Mouse (Mus musculus) forebrain, embryonic 15.5 days (tissue): ENCODE measurements around the gene D930048N14Rik. TPM values are rescaled to one million over a fixed set of nuclear protein-coding genes. Genes with fewer than 3 reads are reported as not detected.

Experiments used
- ATAC-seq: fragments of 200-750 bp; cut with Nextera tagmentation; replicated peaks from 2 replicates; pipeline ENCODE4 v1.8.0; 2017; ENCODE audit warnings: mild to moderate bottlenecking, moderate TSS enrichment, moderate library complexity
- H3K27ac ChIP-seq: fragments of 300-500 bp; sonication (generic); replicated peaks from 2 replicates; pipeline ENCODE4 v1.5.1; 2015; ENCODE audit warnings: mild to moderate bottlenecking, inconsistent platforms
- H3K27me3 ChIP-seq: fragments of 300-500 bp; sonication (generic); 2 replicates; pipeline ENCODE4 v1.6.1; 2015; ENCODE audit warnings: inconsistent platforms
- H3K36me3 ChIP-seq: fragments of 300-500 bp; sonication (generic); 2 replicates; pipeline ENCODE4 v1.6.1; 2015; ENCODE audit warnings: mild to moderate bottlenecking, inconsistent platforms
- H3K4me1 ChIP-seq: fragments of 300-500 bp; sonication (generic); 2 replicates; pipeline ENCODE4 v1.6.1; 2015; ENCODE audit warnings: inconsistent platforms
- H3K4me2 ChIP-seq: fragments of 300-500 bp; sonication (generic); replicated peaks from 2 replicates; pipeline ENCODE4 v1.6.1; 2015; ENCODE audit warnings: mild to moderate bottlenecking, inconsistent platforms
- H3K4me3 ChIP-seq: fragments of 300-500 bp; sonication (generic); 2 replicates; pipeline ENCODE4 v1.5.1; 2015; ENCODE audit warnings: mild to moderate bottlenecking, inconsistent platforms
- H3K9ac ChIP-seq: fragments of 300-500 bp; sonication (generic); replicated peaks from 2 replicates; pipeline ENCODE4 v1.6.1; 2015; ENCODE audit warnings: mild to moderate bottlenecking, inconsistent platforms
- H3K9me3 ChIP-seq: fragments of 300-500 bp; sonication (generic); 2 replicates; pipeline ENCODE4 v1.6.1; 2016; ENCODE audit warnings: inconsistent platforms
- WGBS: fragments of 180-500 bp; shearing (Covaris S2); methylation state at CpG from one replicate; pipeline ENCODE4 v1.1.7; 2015; ENCODE audit warnings: mixed read lengths; 5-methylcytosine and 5-hydroxymethylcytosine counted together
- polyA plus RNA-seq: library from polyadenylated mRNA; unstranded; fragments of >200 nt; fragmentation: Nextera tagmentation; extraction: Ambion mirVana; gene quantifications from 2 replicates; pipeline ENCODE4 v1.2.1, GENCODE M21; 2015

Gene D930048N14Rik
- polyA plus RNA-seq, 1 experiment from 2014 or later = 0.57 TPM

DNA sequence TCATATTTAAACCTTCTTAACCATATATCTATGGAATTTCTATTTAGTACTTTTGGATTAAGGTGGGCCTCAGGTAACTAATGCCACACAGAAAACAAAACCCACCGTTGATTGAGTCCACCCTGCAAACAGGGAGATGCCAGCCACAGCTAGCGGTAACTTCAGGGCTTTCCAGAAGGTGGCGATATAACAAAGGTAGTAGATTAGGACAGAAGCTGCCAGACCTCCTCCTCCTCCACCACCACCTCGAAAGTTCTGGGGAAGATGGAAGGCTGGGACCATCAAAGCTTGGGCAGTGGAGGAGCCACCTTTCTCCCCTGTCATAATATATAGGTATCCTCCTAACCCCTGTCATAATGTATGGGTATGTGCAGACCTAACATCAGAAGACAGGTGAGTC lies 33.1 kb upstream of the D930048N14Rik start:
- WGBS = 3% methylated on average over 4 of the region's 4 CpGs
- no peaks in the 10 kb centered on the region for H3K27me3 ChIP-seq
- H3K27ac ChIP-seq = no peak overlapping the region
- H3K9me3 ChIP-seq = no peaks in the 10 kb centered on the region
- H3K36me3 ChIP-seq = peaks cover 10% of the 10 kb centered on the region
- H3K4me1 ChIP-seq = peaks cover 30% of the 10 kb centered on the region
- ATAC-seq = no peak
- H3K4me3 ChIP-seq = no peak overlapping the region
- no peak overlapping the region for H3K9ac ChIP-seq
- no peak overlapping the region for H3K4me2 ChIP-seq

DNA sequence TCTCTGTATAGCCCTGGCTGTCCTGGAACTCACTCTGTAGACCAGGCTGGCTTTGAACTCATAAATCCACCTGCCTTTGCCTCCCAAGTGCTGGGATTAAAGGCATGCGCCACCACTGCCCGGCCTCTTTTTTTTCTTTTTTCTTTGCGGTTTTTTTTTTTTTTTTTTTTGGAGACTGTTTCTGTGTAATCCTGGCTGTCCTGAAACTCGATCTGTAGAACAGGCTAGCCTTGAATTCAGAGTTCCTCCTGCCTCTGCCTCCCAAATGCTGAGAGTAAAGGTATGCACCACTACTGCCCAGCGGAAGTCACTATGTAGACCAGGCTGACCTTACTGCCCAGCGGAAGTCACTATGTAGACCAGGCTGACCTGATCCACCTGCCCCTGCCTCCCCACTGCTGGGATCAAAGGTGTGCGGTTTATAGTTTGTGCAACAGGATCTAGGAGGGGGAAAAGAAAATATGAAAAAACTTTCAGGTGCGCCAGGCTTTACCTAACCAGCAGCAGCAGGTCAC lies 31.8 kb upstream of the D930048N14Rik start:
- no peaks in the 10 kb centered on the region for H3K27me3 ChIP-seq
- peak overlapping the region; percentile 91 for H3K4me3 ChIP-seq
- peak overlapping the region; percentile 84 for H3K4me2 ChIP-seq
- no peaks in the 10 kb centered on the region for H3K9me3 ChIP-seq
- peaks cover 30% of the 10 kb centered on the region for H3K4me1 ChIP-seq
- no peak overlapping the region for H3K9ac ChIP-seq
- peaks cover 23% of the 10 kb centered on the region for H3K36me3 ChIP-seq
- H3K27ac ChIP-seq = no peak overlapping the region
- ATAC-seq = peak; percentile 52
- WGBS = 59% methylated on average over 8 of the region's 8 CpGs

DNA sequence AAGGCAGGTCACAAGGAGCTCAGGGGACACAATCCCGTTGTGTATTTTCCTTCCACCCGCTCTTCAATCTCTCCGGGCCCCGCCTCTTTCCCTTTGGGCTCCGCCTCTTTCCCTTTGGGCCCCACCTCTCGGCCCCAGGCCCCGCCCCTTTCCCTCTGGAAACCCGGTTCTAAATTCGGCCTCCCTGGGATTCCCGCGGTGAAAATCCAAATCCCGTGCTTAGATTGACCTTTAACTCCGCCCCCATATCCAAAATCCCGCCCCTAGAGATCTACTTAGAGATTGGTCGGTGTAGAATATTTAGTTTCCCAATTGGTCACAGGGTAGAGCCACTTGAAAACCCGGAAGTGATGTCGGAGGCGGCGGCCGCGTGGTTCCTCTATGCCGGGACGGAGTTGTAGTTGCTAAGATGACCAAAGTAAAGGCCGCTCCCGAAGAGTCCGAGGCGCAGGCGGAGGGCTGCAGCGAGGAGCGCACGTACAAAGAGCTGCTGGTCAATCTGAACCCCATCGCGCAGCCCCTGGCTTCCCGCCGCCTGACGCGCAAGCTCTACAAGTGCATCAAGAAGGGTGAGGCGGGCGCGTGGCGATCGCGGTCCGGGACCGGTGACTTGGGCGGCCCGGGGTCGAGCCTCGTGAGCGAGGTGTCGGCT lies 31.2 kb upstream of the D930048N14Rik start, which contains the start of gene Nhp2:
TSS of gene Nhp2 (plus strand) at position 327 of the 652 bp plus-strand sequence.
- under 1% methylated on average over 51 of the region's 51 CpGs for WGBS

DNA sequence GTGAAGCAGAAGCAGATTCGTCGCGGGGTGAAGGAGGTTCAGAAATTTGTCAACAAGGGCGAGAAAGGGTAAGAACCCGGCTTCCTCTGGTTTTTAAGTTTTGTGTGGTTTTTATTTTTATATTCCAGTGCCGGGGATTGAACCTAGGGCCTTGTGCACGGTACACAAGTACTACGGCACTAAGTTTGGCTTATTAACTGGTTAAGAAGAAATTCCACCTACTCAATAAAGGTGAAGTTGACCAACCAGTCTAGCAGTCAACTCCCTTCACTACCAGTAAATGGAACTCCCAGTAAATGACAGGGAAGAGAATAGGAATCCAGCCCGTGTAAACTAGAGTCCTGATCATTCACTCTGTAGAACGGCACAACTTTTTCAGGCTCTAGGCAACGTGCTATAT lies 30.7 kb upstream of the D930048N14Rik start:
- peak overlapping the region; percentile 91 for H3K4me3 ChIP-seq
- peaks cover 29% of the 10 kb centered on the region for H3K4me1 ChIP-seq
- peaks cover 34% of the 10 kb centered on the region for H3K36me3 ChIP-seq
- ATAC-seq = no peak
- peak overlapping the region; percentile 69 for H3K9ac ChIP-seq
- H3K4me2 ChIP-seq = peak overlapping the region; percentile 84
- H3K27me3 ChIP-seq = no peaks in the 10 kb centered on the region
- H3K27ac ChIP-seq = no peak overlapping the region
- 2% methylated on average over 11 of the region's 11 CpGs for WGBS
- H3K9me3 ChIP-seq = no peaks in the 10 kb centered on the region

More for the DNA sequence above, 31.2 kb upstream of the D930048N14Rik start, which contains the start of gene Nhp2:
- H3K27me3 ChIP-seq = no peaks in the 10 kb centered on the region
- H3K4me2 ChIP-seq = peak within 1 kb of the TSS; percentile 84
- H3K9me3 ChIP-seq = no peaks in the 10 kb centered on the region
- peaks cover 30% of the 10 kb centered on the region for H3K4me1 ChIP-seq
- H3K4me3 ChIP-seq = peak within 1 kb of the TSS; percentile 91
- H3K36me3 ChIP-seq = peaks cover 29% of the 10 kb centered on the region
- no peak within 1 kb of the TSS for H3K27ac ChIP-seq
- peak; percentile 96 for ATAC-seq
- peak within 1 kb of the TSS; percentile 69 for H3K9ac ChIP-seq

DNA sequence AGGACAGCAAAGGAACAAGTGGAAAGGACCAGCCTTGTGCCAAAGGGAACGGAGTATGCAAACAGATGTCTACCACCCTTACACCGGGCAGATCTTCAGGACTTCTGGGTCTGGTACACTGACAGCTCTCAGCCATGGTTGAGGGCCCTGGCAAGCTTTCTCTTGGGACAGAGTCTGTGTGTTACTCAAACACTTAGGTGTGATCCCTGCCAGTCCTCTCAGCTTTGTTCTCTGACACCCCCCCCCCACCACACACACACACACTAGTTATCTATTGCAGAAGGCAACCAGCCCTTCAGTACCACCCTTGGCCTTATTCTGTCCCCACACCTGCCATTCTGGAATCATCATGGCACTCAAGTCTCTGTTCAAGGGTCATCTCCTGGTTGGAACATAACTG lies 29.0 kb upstream of the D930048N14Rik start:
- no peak for ATAC-seq
- H3K27me3 ChIP-seq = no peaks in the 10 kb centered on the region
- no peak overlapping the region for H3K4me2 ChIP-seq
- H3K9me3 ChIP-seq = no peaks in the 10 kb centered on the region
- 91% methylated on average over 2 of the region's 2 CpGs for WGBS
- H3K4me3 ChIP-seq = no peak overlapping the region
- no peak overlapping the region for H3K27ac ChIP-seq
- peaks cover 48% of the 10 kb centered on the region for H3K36me3 ChIP-seq
- peaks cover 20% of the 10 kb centered on the region for H3K4me1 ChIP-seq
- H3K9ac ChIP-seq = no peak overlapping the region

DNA sequence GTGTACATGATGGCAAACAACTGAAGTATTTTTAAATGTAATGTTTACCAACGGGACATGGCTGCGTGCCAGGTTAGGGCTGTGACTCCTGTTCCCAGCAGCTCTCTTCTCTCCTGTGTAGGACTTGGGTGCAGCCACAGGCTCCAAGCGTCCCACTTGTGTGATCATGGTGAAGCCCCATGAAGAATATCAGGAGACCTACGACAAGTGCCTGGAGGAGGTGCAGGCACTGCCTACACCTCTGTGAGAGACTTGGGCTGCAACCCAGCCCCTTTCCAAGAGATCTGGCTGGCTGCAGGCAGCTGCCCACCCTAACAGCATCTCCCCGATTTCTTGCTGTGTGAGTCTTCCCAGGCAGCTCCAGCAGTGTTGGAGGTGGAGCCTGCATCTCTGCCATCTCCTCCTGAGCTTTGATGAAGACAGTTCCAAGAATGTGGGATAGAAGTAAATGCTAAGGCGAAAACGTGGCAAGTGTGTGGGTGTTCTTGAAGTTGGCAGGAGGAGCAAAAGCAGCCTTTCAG lies 27.7 kb upstream of the D930048N14Rik start:
- peaks cover 60% of the 10 kb centered on the region for H3K36me3 ChIP-seq
- no peaks in the 10 kb centered on the region for H3K9me3 ChIP-seq
- no peak overlapping the region for H3K27ac ChIP-seq
- H3K27me3 ChIP-seq = no peaks in the 10 kb centered on the region
- 92% methylated on average over 7 of the region's 7 CpGs for WGBS
- no peak overlapping the region for H3K9ac ChIP-seq
- peaks cover 20% of the 10 kb centered on the region for H3K4me1 ChIP-seq
- no peak overlapping the region for H3K4me3 ChIP-seq
- no peak for ATAC-seq
- H3K4me2 ChIP-seq = no peak overlapping the region

DNA sequence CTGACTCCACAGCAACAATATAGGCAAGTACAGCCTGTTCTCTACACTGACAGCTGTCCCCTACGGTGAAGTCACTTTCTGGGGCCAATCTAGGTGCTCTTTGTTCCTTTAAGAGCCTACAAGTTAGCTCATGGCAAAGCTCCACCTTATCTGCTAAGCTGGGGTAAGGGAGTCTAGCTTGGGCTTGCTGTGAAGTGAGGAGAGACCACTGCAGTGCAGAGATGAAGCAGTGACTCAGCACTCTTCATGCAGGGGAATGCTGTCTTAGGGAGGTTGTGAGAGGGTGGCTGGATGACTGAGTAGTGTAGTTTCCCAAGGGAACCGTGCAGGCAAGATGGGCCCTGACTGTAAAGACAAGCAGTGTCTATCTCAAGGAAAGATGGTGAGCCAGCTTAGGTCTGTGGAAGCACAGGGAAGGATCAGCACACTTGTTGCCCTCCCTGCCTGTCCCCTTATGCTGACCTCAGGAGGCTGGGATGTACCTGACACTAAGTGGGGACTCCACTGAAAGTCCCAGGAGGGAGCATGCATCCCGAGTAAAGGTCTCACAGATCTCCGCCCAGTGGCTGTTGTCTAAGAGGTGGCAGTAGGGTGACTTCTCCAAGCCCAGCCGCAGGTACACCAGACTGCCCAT lies 25.4 kb upstream of the D930048N14Rik start:
- no peak for ATAC-seq
- Histone ChIP-seq H3K4me1 (peaks cover 12% of the 10 kb centered on the region), H3K27ac (no peak overlapping the region), H3K36me3 (peaks cover 73% of the 10 kb centered on the region), H3K9ac (no peak overlapping the region), H3K27me3 (no peaks in the 10 kb centered on the region), H3K9me3 (no peaks in the 10 kb centered on the region), H3K4me2 (no peak overlapping the region), H3K4me3 (no peak overlapping the region)
- WGBS = 83% methylated on average over 5 of the region's 5 CpGs

DNA sequence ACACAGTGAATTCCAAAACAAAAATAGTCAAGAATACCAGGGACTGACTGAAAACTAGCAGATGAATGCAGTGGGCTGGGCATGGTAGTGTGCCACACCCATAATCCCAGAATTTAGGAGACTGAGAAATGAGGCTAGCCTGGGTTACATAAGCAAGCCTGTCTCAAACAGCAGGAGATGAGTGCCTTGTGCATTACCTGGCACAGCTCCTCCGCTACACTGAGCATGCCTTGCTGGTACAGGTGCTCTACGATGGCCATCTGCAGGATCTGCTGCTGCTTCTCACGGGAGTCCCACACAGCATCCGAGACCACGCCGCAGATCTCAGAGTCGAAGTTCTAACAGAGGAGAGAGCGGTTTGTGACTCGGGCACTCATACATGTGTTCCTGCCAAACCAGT lies 23.3 kb upstream of the D930048N14Rik start:
- H3K9ac ChIP-seq = no peak overlapping the region
- H3K9me3 ChIP-seq = no peaks in the 10 kb centered on the region
- H3K27me3 ChIP-seq = no peaks in the 10 kb centered on the region
- no peak overlapping the region for H3K27ac ChIP-seq
- ATAC-seq = no peak
- no peaks in the 10 kb centered on the region for H3K4me1 ChIP-seq
- H3K4me3 ChIP-seq = no peak overlapping the region
- 97% methylated on average over 9 of the region's 9 CpGs for WGBS
- peaks cover 65% of the 10 kb centered on the region for H3K36me3 ChIP-seq
- no peak overlapping the region for H3K4me2 ChIP-seq

DNA sequence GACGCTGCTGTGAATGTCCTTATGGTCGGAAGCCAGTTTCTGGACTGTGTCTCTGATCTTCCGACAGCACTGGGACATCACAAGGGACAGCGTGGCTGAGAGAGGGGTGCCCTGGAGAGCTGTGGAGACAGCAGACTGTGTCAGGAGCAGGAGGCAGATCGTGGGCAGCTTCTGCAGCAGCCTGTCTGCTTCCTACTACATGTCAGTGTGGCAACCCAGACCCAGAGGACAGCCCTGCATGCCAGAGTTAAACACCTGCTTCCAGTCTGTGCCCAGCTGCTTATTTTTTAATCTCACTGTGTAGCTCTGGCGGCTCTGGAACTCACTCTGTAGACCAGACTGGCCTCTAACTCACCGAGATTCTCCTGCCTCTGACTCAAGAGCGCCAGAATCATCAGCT lies 22.8 kb upstream of the D930048N14Rik start:
- no peak for ATAC-seq
- H3K4me1 ChIP-seq = no peaks in the 10 kb centered on the region
- no peaks in the 10 kb centered on the region for H3K9me3 ChIP-seq
- H3K36me3 ChIP-seq = peaks cover 60% of the 10 kb centered on the region
- H3K27me3 ChIP-seq = no peaks in the 10 kb centered on the region
- H3K4me2 ChIP-seq = no peak overlapping the region
- H3K9ac ChIP-seq = no peak overlapping the region
- H3K4me3 ChIP-seq = no peak overlapping the region
- WGBS = 94% methylated on average over 8 of the region's 8 CpGs
- H3K27ac ChIP-seq = no peak overlapping the region

DNA sequence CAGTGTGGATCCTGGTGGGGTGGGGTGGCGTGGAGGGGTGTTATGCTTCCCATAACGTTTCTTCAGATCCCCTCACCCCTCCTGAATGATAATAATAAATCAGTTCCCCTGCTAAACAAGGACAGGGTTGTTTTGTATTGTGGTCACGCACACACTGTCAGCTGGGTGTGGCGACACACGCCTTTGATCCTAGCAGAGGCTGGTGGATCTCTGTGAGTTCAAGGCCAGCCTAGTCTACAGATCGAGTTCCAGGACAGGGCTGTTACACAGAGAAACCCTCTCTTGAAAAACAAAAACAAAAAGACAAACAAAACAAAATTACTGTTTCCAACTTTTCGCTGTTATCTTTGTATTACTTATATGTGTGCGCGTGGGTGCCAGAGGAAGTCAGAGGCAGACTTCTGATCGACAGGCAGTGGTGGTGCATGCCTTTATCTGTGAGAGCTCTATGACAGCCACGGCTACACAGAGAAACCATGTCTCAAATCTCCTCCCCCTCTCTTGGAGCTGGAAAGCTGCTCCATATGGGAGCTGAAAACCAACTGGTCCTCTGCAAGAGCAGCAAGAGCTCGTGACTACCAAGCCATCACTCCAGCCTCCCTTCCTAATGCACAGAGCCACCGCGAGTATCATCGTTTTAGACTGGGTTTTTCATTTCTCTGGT lies 21.0 kb upstream of the D930048N14Rik start:
- 87% methylated on average over 15 of the region's 15 CpGs for WGBS
- ATAC-seq = no peak

DNA sequence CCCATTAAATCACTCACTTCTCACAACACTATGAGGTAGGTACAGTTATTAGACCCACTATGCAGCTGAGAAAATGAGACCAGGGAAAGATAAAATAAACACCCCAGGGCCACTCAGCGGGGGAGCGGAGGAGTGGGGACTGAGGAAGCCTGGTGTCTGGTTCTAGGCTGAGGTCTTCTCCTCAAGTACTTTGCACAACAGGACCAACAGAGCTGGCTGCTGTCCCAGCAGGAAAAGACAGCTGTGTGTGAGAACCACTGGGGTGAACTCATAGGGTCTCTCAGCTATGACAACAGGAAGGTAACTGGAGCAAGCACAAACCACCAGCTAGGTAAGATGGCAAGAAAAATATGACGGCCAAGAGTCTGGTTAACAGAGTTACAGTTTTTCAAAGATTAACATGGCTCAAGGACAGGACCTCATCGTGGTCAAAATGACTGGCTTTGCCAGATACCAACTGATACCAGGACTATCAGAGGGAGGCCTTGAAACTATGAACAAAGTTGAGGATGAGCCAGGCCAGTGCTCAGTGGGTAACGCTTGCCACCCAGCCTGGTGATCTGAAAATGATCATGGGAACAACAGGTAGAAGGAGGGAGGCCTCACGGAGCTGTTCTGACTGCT lies 18.5 kb upstream of the D930048N14Rik start:
- Histone ChIP-seq H3K36me3 (peaks cover 21% of the 10 kb centered on the region), H3K4me2 (no peak overlapping the region), H3K9ac (no peak overlapping the region), H3K4me3 (no peak overlapping the region), H3K27me3 (no peaks in the 10 kb centered on the region), H3K4me1 (peaks cover 22% of the 10 kb centered on the region), H3K27ac (no peak overlapping the region), H3K9me3 (no peaks in the 10 kb centered on the region)
- ATAC-seq = no peak
- 92% methylated on average over 6 of the region's 6 CpGs for WGBS

More for the DNA sequence above, 21.0 kb upstream of the D930048N14Rik start:
- Histone ChIP-seq H3K9ac (no peak overlapping the region), H3K36me3 (peaks cover 42% of the 10 kb centered on the region), H3K4me2 (no peak overlapping the region), H3K27me3 (no peaks in the 10 kb centered on the region), H3K9me3 (no peaks in the 10 kb centered on the region), H3K4me3 (no peak overlapping the region), H3K27ac (no peak overlapping the region), H3K4me1 (peaks cover 6% of the 10 kb centered on the region)
